Mouse (Mus musculus): ENCODE measurements around the gene Gm21976.

- peak; percentile 57; the same call in 1 of the 2 replicates for TF ChIP-seq CTCF (IDR thresholded peaks at IDR 0.05; ENCODE audit: insufficient read depth, low read depth, low read length)
- no peak for TF ChIP-seq POLR2A (IDR thresholded peaks at IDR 0.05; ENCODE audit: insufficient read depth, low read depth, low read length)
Measured at GRCm38 (mm10) chr13:98239978-98240641, 39.6 kb upstream of the Gm21976 start.
